Mouse (Mus musculus) cortical plate, adult 2 months (tissue): ENCODE data around the gene Nhlrc2.

ENCODE experiments used
- CTCF ChIP-seq: fragments of 200-500 bp; IDR thresholded peaks from 2 replicates; pipeline ENCODE4 v1.5.1; 2011; ENCODE audit warnings: mild to moderate bottlenecking, control low read depth, low read length; ENCODE audit not compliant: insufficient read depth; ENCODE audit errors: extremely low read depth
- POLR2A ChIP-seq: fragments of 200-500 bp; IDR thresholded peaks from 2 replicates; pipeline ENCODE4 v1.6.1; 2011; ENCODE audit warnings: mild to moderate bottlenecking, low read length, control low read depth; ENCODE audit not compliant: insufficient read depth; ENCODE audit errors: extremely low read depth

DNA sequence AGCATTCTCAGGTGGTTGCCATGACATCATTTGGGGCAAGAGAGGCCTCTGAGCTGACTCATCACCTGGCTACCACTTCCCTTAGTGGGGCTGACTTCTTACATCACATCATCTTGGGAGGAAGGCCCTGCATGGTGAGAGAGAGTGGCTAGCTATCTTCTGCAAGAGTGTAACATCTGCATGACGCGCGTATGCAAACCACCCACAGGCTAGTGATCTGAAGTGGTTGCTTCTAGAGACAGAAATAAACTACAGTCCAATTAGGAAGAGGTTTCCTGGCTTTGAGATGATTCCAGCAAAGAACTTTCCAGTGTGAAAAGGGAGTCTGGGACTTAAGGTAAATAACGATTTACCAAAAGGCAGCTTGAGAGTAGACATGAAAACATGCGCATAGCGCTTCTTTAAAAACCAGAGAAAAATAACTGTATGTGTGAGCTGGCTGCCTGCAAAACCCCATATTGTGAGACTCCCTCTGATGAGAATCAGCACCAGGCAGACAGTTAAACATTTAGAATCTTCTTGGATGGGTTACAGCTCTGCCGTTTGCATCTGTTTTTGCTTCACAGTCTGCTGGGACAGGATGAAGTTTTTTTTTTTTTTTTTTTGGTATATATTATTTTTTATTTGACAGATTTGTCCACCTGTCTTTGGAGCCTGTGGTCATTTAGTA is 99.5 kb downstream of the Nhlrc2 start:
- TF ChIP-seq POLR2A: no peak
- TF ChIP-seq CTCF: no peak
